Mouse (Mus musculus) colon, adult 2 months (tissue): ENCODE data around the gene Aars2. TPM values are rescaled to one million over a fixed set of nuclear protein-coding genes. Genes with fewer than 3 reads are reported as not detected.

ENCODE experiments used
- polyA plus RNA-seq: library from polyadenylated mRNA; depleted of rRNA; stranded (reverse); fragments of >200 nt; gene quantifications from 2 replicates; pipeline ENCODE4 v1.2.3, GENCODE M21; 2012; rRNA removed

Gene Aars2
- 22.8 and 27.8 TPM in 2 replicates for polyA plus RNA-seq

DNA sequence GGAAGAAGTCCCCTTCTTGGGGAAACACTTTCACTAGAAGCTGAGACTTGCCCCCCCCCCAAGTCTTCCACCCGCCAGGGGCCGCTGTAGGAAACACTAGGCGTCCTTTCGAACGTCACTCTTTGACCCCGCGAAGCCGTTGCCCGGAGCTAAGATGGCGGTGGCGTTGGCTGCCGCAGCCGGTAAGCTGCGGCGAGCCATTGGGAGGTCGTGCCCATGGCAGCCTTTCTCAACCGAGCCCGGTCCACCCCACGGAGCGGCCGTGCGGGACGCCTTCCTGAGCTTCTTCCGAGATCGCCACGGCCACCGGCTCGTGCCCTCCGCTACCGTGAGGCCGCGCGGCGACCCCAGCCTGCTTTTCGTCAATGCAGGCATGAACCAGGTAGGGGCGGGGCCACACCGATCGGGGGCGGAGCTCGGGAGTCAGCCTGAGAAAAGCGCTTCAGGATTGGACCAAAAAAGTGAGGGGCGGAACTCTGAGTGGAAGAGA is at the start of gene Aars2:
Aars2 (plus strand) TSS at position 142 of the 490 bp plus-strand sequence.

DNA sequence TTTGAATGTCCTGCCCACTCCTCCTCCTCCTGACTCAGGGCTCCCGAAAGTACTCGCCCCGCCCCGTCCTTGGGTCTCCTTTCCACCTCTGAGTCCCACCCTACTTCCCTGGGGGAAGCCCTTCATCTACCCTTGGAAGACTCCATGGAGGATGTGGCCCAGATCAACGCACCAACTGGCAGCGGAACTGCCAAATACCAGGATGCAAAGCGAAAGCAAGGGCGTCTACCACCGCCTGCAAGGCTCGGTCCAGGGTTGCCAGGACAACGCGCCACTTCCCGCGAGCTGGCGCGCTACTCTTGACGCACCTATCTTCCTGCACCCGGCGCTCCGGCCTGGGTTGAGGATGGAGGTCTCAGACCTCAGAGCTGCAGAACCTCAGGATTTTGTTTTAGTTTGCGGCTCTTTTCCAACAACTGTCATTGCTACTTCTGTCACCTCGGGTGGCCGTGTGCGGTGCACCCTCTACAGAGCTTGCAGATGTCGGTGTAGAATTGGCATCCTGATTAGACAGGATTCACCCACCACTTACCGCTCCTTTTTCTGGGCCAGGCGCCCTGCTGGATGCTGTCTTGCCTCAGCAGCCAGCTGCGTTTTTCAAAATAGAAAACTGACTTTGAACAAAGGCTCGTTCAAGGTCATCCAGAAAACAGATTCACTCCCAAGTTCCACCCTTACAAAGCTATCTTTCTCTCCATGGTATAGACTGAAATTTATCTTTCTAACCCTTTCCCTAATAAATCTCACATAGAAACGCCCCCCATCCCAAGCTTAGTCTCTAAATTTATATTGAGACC is 31.8 kb upstream of the Aars2 start, which contains the start of gene Spats1:
Spats1 (minus strand) TSS at position 747 of the 797 bp plus-strand sequence.

DNA sequence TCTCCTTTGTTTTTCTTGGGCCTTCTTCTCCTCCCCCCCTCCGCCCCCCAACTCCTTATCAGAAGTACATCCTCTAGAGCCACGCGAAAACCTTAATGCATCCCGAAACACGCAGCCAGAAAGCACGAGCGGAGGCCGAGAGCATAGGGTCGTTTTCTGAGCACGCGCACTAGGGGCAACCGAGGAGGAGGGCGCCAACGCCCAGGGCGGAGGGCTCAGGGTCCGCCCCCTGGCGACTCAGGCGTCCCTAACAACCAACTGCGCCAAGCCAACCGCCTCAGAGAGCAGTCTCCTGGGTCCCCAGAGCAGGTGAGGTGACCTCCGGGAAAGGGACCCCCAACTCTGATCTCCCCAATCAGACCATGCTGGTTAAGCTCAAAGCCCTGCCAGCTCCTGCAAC is 16.6 kb downstream of the Aars2 start, which contains the start of gene Tcte1:
Tcte1 (plus strand) TSS at position 172 of the 400 bp plus-strand sequence.

DNA sequence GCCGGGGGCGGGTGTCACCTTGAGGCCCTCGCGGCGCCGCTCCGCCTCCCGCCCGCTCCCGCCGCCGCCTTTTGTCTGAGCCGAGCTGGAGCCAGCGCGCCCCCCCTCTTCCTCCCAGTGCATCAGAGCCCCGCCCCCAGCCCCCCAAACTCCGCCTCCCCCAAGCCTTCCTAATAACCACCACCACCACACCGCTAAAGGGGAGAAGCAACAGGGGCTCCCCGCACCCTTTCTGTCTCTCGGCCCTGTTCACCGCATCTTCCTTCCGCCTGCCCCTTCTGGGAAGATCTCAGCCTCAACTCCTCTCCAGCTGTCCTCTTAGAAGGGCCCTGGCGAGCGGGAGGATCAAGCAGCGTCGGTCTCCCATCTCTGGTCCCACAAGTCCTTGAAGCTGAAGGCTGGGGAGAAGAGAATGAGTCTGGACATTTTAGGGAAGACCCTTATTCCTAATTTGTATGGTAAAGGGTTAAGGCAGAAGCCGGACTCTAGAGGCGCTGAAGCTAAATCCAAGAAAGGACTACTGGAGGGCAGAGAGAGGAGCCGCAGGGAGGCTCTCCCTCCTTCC is 43.1 kb downstream of the Aars2 start, which contains the start of gene Tmem151b:
Tmem151b (minus strand) TSS at position 61 of the 565 bp plus-strand sequence.

DNA sequence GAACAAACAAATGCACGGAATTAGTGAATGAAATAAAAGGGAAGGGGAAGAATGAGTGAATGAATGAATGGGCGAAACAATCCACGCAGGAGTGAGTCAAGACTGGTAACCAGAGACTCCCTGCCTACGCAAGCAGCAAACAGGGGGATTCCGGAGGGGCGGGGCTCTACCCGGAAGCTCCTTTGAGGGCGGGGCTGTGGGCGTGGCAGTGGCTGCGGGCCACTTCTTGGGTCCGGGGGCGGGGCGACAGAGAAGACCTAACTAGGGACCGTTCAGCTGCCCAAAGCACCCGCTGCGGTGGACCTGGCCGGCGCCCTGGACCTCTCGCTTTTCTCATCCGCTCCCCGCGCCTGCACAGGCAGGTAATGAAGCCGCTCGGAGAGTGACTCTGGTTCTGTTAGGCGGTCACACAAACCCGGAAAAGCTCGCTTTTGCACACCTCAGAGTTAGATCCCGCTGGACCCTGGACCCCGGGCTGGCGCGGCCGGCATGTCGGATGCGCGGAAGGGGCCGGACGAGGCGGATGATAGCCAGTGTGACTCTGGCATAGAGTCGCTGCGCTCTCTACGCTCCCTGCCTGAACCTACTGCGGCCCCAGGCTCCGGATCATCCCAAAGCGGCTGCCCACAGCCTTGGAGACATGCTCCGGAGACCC is 48.9 kb downstream of the Aars2 start, which contains the start of gene Nfkbie:
Nfkbie (plus strand) TSS at position 252 of the 655 bp plus-strand sequence.

DNA sequence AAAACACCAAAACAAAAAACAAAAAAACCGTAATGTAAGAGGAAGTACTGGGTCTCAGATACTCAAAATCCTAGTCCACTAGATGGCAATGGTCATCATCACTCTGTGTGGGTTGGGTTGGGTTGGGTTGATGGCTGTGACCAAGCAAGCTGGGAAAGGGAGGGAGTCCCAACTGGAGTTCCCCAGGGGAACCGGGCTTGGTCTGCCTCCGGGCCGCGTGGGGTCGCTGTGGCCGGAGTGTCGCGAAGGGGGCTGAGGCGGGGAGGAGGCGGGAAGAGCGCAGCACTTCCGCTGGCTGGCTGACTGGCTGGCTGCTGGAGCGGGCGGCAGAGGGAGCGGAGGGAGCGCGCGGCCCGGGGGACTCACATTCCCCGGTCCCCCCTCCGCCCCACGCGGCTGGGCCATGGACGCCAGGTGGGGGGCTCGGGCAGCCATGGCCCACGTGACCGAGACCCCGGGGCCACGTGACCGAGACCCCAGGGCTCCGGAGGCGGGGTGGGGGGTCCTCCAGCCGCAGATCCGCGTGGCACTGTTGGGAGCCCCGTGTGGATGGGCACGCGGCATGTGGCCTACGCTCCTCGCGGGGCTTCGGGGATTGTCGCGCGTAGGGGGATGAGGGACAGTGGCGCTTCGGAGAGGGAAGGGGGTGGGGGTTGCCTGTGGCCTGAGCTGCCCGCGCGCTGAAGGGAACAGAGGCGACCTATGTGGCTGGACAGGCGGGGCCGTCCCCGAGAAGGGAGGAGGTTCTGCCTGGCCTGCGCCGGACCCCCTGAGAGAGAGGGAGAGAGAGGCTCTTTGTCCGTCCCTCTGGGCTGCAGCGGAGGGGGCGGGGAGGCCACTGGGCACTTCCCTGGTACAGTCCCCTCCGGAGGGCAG is 57.3 kb downstream of the Aars2 start, which contains the start of gene Slc35b2:
Slc35b2 (plus strand) TSS at position 220 of the 876 bp plus-strand sequence.

Other genes starting within 250 kb of the Aars2 start
- gene Cdc5l, start 73.1 kb upstream of the Aars2 start, polyA plus RNA-seq, result 5.3 and 6.6 TPM in 2 replicates
- 0.10 TPM in 1 of 2 replicates, not detected in the other for gene Spats1, start 31.4 kb upstream of the Aars2 start, polyA plus RNA-seq
- 0.05 and 0.07 TPM in 2 replicates for gene Tcte1, start 16.6 kb downstream of the Aars2 start, polyA plus RNA-seq
- gene Tmem151b, start 42.8 kb downstream of the Aars2 start, polyA plus RNA-seq, result 0.98 and 1.2 TPM in 2 replicates
- gene Nfkbie, start 48.9 kb downstream of the Aars2 start, polyA plus RNA-seq, result 7.2 and 7.6 TPM in 2 replicates
- 248 and 269 TPM in 2 replicates for gene Slc35b2, start 57.0 kb downstream of the Aars2 start, polyA plus RNA-seq
- 224 and 250 TPM in 2 replicates for gene Hsp90ab1, start 66.4 kb downstream of the Aars2 start, polyA plus RNA-seq
- 89.4 and 90.9 TPM in 2 replicates for gene Slc29a1, start 92.8 kb downstream of the Aars2 start, polyA plus RNA-seq
- not detected in 2 replicates for gene Mymx, start 95.3 kb downstream of the Aars2 start, polyA plus RNA-seq
- not detected in 2 replicates for gene Capn11, start 152.5 kb downstream of the Aars2 start, polyA plus RNA-seq
- gene Mrpl14, start 179.5 kb downstream of the Aars2 start, polyA plus RNA-seq, result 218 and 256 TPM in 2 replicates
- 120 and 148 TPM in 2 replicates for gene Tmem63b, start 180.1 kb downstream of the Aars2 start, polyA plus RNA-seq
- not detected in 2 replicates for gene 1600014C23Rik, start 227.0 kb downstream of the Aars2 start, polyA plus RNA-seq